Mouse (Mus musculus): ENCODE data around the gene Cbfa2t3.

The Cbfa2t3 gene

DNA sequence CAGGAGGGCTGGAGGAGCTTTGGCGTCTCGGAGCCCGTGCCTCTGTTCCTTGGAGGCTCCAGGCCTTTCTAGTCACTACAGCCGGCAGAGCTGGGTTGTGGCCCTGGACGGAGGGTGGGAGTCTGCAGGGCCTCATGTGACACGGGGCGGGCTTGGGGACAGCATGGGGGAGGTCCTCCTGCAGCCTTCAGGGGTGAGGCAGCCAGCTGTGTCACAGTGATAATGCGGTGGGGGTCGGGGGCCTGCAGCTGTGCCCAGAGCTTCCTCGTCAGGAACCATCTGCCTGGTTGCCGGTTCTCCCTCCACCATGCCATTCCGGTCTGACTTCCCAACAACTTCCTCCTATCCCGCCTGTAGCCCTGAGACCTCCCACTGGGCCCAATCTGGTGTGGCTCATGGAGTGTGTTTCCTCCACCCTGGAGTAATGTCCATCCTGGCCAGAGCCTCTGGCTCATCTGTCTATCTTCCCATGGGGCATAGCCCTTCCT is at the start of gene Cbfa2t3:
Cbfa2t3 (minus strand) TSS at position 105 of the 488 bp plus-strand sequence.
- peak; percentile 70 to 83 for DNase-seq (ENCODE audit: low spot score in 2 of 2)

DNA sequence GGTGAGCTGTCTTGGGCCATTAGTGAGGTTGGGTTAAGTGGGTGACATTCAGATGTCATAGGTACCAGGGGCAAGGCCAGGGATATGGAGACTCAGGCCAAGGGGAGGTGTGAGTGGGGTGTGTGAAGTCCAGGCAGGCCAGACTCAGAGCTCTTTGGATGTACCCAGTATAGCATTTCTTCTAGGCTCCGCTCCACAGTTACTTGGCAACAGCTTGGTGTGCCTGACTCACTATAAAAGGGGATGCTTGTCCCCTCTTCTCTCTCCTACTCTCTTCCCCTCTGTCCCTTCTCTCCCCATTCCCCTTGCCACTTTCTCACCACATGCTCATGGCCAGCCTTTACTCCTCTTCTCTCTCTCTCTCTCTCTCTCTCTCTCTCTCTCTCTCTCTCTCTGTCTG is 48.9 kb upstream of the Cbfa2t3 start:
- DNase-seq (ENCODE audit: low spot score in 2 of 2), result no peak

DNA sequence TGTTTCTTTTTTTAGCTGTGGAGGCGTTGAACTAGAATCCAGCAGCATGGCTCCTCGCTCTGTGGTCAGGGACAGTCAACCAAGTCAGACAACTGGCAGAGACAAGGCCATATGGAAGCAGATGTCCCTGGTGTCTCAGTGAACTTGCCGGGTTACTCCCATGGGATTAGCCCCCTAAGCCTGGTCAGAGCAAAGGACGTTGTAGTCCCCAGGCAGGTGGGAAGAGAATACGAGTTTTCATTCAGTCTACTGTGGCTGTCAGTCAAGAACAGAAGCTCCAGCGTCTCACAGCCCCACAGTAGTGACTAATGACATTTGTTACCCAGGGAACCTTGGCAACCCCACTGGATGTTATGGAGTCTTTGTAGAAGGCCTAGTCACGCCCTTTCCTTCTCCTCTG is 47.5 kb upstream of the Cbfa2t3 start:
- DNase-seq (ENCODE audit: low spot score in 2 of 2), result no peak

DNA sequence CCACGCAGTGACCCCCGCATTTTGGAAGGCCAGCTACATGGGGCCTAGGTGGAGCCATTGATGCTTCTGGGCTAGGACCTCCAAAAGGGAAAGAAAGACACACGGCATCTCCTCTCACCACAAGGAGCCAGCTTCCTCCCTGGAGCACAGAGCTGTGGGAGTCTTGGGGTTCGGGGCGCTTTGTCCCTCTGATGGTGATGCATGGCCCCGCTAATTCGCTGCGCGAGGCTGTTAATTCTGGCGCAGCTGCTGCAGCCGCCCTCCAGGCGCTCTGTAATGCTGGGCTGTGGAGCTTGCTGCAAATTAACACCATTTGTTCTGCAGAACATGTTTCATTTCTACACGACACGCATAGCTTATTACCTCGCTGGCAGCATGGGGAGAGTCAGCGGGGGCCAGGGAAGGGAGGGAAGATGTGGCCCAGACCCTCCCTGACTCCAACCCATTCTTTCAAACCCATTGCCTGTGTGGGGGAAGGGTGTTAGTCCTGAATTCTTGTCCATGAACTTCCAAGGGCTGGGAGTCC is 46.9 kb upstream of the Cbfa2t3 start:
- DNase-seq (ENCODE audit: low spot score in 2 of 2), result no peak

DNA sequence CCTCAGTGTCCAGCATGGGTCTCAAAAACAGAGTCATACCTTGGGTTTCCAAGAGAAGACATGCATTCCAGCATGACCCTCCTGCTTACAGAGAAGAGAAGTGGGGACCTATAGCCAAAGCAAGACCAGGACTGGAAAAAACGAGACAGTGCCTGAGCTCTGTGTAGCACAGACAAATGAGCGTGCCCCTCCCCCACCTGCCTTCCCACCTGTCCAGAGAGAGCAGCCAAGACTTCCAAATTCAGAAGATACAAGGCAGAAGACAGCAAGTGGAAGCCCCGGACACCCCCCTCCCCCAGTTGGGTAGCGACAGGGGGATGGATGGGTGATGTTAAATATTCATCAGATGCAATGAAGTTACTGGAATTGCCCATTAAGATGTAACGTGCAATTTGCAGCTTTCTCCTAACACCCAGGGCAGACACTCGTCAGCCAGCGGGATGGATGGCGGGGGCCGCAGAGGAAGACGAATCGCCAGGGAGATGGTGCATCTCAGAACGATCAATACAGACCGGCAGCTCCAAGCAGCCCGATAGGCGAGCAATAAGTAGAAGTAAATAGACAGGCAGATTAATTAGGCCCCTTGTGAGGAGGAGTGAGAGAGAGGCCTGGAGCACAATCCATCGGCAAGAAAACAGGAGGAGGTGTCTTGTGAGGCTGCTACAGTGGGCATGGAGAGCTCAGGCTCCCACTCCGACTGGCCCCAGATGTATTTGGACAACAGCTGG is 46.3 kb upstream of the Cbfa2t3 start:
- no peak for DNase-seq (ENCODE audit: low spot score in 2 of 2)

DNA sequence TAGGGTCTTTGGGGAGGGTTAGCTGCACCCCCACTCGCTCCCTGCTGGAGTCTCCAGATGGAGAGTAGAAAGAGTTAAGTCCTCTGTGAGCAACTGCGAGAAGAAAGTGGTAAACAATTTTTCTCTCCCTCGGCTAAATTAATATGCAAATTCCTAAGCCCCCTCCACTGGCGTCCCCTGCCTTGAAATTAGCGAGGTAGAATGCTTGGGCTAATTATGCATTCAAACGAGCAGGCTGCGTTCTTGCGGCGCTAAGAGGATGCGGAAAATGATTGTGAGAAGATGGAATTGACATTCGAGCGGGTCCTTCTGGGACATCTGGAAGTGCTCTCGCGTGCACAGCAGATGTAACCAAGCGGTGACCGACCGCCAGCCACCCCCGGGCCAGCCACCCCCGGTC is 43.6 kb upstream of the Cbfa2t3 start:
- no peak for DNase-seq (ENCODE audit: low spot score in 2 of 2)

DNA sequence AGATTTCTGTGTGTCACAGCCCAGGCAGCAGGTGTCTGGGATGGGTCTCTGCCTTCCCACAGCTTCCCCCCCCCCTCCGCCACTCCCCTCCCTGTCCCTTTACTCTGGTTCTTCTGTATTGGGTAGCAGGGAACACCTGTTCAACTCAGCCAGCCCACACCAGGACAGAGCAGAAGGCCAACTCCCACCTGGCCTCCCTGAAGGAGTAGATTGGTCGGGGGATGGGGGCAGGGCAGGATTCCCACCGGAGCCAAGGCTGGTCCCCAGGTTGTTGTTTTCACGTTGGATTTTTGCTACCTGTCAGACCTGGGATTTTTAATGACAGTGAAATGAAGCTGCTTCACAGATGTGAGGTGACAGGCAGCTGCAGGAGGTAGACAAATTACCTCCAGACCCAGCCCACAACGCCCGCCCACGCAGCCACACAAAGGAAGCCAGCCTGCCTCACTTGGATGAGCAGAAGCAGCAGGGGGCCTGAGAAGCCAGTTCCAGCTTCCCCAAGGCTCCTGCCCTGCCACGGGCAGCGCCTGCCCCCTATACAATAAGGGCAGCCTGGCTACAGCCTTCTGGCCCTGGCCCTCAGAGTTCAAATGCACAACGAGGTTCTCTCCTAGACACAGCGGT is 40.3 kb upstream of the Cbfa2t3 start:
- DNase-seq (ENCODE audit: low spot score in 2 of 2), result peak; percentile 76 to 87

DNA sequence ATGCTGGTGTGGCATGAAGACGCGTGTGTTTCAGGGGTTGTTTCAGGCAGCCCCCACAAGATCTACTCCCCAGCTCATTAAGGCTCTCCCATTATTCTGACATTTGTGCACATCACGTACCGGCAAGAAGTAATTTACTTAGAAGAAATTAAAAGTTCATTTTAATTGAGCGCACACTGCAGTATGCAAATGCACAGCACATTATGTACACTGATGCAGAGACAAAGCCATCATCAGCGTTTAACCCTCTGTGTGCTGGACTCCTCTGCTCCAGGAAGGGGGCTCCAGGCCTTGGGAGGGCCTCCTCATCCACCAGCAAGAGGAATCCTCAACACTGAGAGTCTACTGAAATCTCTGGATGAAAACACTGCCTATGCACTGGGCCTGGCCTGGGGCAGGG is 39.0 kb upstream of the Cbfa2t3 start:
- DNase-seq (ENCODE audit: low spot score in 2 of 2), result no peak

DNA sequence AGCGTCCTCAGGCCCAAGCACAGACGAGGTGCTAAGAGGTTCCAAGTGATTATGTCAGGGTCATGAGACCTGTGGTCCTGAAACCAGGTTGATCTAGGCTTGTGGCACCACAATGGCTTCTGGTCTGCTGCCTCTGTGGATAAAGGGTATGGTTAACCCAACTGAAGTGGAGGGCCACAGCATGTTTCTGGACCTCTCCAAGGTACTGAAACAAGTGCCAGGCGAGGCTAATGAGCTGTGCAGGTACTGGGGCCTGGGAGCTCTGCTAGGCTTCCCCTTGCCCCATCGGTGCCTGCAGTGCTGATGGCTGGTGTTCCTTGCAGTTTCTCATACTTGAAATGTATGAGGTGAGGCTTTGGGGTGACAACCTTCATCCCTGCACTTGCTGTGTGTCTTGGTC is 38.2 kb upstream of the Cbfa2t3 start:
- peak in 1 of 2 experiments; percentile 41 for DNase-seq (ENCODE audit: low spot score in 2 of 2)

DNA sequence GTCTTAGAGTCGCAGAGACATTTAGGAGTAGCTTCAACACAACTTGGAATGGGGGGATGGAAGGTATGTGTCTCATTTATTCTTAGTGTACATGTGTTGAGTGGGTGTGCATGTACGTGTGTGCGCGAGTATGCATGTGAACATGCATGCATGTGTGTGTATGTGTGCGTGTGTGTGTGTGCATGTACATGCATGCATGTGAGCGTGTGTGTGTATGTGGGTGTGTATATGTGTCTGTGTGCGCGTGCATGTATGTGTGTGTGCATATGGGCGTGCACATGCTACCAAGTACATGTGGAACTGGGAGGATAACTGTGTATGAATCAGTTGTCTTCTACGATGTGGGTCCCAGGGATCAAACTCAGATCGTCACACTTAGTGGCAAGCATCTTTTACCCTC is 37.7 kb upstream of the Cbfa2t3 start:
- no peak for DNase-seq (ENCODE audit: low spot score in 2 of 2)

DNA sequence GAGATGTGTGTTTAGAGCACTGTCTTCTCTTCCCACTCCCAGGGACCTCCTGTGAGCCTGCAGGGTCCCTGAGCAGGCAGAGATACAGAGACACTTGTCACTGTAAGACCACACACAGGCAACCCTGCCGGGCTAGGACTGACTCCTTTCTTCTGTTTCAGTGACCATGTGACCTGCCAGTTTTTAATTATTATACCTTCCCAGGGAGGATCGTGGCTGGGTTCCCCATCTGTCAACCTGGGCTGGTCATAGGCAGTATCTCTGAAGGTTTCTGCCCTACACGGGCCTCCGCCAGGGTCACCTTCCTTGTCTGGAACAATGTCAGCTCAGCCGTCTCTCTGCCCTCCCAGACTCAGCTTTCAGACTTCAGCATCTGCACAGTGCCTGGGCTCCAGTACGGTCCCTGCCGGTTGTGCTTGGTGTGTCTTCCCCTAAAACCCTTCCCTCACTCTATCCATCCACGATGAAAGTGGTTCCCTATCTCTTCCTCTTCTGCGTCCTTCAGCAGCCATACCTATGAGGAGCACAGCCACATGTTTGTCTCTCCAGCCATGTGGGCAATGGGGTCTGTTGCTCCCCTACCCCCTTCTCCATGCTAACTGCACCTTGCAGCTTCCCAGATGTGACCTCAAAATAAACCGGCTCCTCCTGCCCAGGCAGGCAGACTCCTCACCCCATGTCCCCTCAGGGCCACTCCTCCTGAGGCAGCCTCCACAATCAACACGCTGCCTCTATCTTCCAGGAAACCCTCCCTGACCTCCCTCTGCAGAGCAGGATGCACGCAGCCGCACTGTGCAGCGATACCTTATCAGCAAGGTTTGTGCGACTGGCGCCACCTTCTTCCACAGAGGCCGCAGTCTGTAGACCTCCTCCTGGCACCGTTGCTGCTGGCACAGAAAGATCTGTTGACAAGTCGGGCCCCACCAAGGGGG is 36.9 kb upstream of the Cbfa2t3 start:
- DNase-seq (ENCODE audit: low spot score in 2 of 2), result peak in 1 of 2 experiments; percentile 39

DNA sequence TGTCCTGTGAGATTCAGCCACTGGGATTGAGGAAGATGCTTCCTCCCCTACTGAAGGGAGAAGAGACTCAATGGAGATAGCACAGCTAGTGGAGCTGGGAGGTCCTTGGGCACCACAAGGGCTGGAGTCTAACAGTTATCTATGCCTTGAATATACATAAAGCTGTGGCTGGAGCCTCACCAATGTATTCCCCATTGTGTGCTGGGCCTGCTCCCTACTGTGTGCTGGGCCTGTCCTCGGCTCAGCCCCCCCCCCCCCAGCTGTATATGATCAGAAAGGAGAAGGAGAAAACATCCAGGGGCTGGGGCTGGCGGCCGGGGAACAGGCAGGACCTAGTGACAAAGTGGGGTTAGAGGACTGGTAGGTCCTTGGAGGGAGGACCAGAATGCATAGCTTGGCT is 36.2 kb upstream of the Cbfa2t3 start:
- DNase-seq (ENCODE audit: low spot score in 2 of 2), result no peak

DNA sequence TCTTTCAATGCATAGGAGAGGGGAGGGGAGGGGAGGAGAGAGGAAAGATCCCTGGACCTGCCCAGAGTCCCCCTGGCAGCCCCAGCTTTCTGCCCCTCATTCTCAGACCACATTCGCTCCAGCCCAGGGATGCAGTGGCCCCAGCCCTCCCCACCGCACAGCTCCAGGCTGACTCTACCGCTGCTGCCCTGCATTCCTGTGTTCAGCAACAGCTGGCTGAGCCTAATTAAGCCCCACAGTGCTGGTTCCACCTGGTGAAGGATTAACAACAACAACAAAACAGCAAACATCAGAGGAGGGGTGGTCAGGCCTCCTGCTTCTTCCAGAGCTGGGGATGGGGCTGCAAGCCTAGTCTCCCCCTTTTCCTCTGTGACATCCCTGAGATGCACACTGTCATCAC is 29.7 kb upstream of the Cbfa2t3 start:
- DNase-seq (ENCODE audit: low spot score in 2 of 2), result no peak

DNA sequence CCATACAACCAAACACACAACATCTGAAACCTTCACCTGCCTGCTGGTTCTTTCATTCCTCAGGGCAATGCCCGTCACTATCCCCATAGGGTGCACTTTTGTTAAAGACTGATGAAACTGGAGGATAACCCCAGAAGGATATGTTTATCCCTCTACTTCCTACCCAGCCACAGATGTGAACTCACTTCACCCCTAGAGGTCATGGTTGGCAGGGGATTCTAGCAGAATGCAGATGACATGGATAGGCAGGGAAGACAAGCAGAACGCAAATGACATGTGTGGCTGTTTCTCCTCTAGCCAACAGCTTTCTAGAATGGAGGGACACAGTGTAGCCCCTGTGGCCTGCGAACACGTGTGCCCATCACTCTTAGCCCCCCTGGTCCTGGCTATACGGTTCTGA is 28.5 kb upstream of the Cbfa2t3 start:
- DNase-seq (ENCODE audit: low spot score in 2 of 2), result no peak

DNA sequence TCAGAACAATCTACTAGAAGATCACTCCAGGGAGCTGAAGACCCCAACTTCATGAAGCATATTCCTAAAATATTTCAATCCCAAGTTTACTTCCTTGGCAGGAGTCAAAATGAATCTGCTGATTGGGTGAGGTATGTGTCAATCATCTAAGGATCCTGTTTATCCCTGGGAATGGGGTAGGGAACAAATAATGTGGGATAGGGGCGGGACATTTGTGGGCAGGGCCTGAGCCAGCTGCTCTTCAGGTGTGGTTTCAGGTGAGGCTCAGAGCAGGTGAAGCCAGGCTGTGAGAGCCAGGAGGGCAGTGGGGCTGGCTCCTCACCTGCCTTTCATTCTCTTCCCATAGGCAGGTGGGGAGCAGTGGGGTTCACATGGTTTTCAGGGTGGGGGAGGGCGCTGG is 27.9 kb upstream of the Cbfa2t3 start:
- DNase-seq (ENCODE audit: low spot score in 2 of 2), result no peak

DNA sequence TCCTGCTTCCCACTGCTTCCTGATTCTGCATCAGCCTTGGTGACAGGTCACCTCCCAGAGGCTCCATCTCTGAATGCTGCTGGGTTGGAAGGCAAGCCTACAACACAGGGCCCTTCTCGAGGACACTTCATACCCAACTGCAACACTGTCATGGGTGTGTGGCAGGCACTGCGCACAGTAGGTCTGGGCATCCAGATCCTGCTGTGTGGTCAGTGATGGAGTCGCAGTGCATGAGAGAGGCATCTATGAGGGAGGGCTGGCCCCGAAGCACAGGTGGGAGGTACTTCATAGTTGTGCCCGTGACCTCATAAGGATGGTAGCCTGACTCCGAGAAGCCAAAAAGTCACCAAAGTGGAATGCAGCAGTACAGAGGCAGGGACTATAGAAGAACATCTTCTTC is 26.3 kb upstream of the Cbfa2t3 start:
- no peak for DNase-seq (ENCODE audit: low spot score in 2 of 2)

DNA sequence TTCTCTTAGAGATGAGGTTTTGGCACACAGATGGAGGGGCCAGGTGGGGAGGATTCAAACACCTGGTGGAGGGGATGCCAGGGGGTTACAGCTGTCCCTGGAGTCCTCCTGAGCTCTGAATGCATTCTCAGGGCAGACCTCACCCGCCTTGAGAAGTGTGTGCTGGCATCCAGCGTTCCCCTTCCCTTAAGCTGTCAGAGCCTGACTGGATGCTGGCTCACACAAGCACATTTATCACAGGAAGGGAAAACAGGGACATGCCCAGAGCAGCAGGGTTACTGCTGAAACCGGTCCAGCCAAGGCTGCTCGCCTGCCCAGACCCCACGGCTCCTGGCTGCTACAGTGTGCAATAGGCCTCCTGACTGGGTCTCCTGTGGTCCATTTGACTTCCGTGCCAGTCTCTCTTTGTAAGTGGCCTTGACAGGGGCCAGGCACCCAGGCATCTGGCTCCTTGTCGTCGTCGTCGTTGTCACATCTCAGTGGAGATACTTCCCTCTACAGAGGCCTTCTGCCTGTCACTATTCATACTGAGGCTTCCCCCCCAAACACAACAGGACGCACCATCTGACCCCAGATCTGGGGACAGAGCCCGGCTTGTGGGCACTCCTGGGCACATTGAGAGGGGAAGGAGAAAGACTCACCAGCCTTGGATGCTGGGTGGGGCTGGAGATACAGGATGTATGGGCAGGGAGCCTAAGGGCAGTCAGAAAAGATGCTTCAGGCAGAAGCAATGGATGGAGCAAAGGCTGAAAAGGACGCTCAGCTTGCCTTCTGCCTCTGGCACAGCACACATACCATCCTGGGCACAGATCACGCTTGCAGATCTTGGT is 22.1 kb upstream of the Cbfa2t3 start:
- peak; percentile 41 to 78 for DNase-seq (ENCODE audit: low spot score in 2 of 2)

DNA sequence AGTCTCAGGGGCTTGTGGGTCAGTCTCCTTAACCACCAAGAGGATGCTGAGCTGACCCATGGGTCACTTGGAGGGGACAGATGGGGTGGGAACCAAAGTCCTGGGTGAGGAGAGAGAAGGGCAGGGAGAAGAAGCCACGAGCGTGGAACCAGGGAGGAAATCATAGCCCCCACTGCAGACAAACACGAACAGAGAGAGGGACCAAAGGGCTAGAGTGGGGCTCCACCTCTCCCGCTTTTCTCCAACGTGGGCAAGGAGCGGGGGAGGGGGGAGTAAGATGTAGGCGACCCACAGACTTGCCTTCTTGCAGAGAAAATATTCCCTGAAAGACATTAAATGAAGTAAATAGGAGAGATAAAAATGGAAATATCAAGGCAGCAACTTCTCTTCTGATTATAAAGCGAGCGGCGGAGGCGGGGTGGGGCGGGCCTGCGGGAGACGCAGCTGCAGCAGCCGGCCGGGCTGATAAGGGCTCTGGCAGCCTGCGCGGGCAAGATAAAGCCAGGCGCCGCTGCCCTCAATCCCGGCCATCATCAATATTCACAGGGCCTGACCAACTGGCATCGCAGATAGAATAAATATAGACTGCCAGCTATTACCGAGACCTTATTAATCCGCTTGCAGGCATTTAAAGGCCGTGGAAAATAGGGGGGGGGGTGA is 21.3 kb upstream of the Cbfa2t3 start:
- DNase-seq (ENCODE audit: low spot score in 2 of 2), result peak; percentile 92 to 93

DNA sequence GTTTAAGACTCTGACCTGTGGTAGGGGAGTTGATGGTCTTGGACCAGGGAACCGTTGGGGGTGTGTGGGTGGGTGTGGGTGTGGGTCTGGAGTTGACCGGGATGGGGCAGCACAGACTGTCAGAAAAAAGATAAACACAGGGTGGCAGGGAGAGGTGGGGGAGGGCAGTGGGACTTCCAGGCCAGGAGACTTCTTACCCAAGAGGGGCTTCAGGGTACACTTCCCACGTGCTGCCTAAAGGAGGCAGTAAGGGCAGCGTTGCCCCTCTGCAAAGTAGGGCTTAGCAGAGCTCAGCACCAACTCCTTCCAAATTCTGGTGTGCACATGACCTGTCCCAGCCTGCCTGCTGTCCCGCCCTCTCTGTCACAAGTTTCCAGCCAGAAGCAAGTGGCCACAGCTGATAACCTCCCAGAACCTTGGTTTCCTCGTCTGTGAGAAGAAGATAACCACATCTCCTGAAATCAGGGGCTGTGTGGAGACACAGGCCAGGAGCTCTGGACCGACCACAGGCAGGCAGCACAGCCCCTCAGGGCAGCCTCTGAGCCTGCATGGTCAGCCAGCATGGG is 20.7 kb upstream of the Cbfa2t3 start:
- DNase-seq (ENCODE audit: low spot score in 2 of 2), result peak; percentile 84 to 85
